Mouse (Mus musculus) megakaryocyte, embryonic 14.5 days (primary cell): ENCODE data around the gene Git2. TPM values are rescaled to one million over a fixed set of nuclear protein-coding genes. Genes with fewer than 3 reads are reported as not detected.
A peak's percentile ranks its signal among the peaks of the same experiment; 100 is the strongest.

Source experiments
- H3K27me3 ChIP-seq: replicated peaks from 2 replicates; pipeline ENCODE3; 2012; ENCODE audit warnings: inconsistent platforms
- H3K36me3 ChIP-seq: replicated peaks from 2 replicates; pipeline ENCODE3; 2012; ENCODE audit warnings: low read length, inconsistent platforms, mixed read lengths
- H3K4me1 ChIP-seq: 2 replicates; pipeline ENCODE4 v1.6.1; 2012; ENCODE audit warnings: inconsistent platforms
- H3K4me3 ChIP-seq: replicated peaks from 2 replicates; pipeline ENCODE3; 2012; ENCODE audit warnings: moderate library complexity, mild to moderate bottlenecking, inconsistent platforms
- H3K9me3 ChIP-seq: 2 replicates; pipeline ENCODE4 v1.6.1; 2012; ENCODE audit warnings: inconsistent platforms
- FLI1 ChIP-seq: IDR thresholded peaks from 2 replicates; pipeline ENCODE4 v1.6.1; 2012; ENCODE audit warnings: low read length, inconsistent platforms, mixed read lengths
- GATA1 ChIP-seq: IDR thresholded peaks from 3 replicates; pipeline ENCODE4 v1.6.1; 2012; ENCODE audit warnings: mixed read lengths, low read length, inconsistent platforms, borderline replicate concordance
- polyA plus RNA-seq: library from polyadenylated mRNA; stranded (reverse); fragments of >175 nt; gene quantifications from 2 replicates; pipeline ENCODE4 v1.2.3, GENCODE M21; 2012; ENCODE audit warnings: low replicate concordance; ENCODE audit not compliant: insufficient read depth

The Git2 gene
- polyA plus RNA-seq: 48.3 and 136 TPM in 2 replicates

- no peaks in the 10 kb centered on the region for H3K27me3 ChIP-seq
- H3K4me3 ChIP-seq: peak within 1 kb of the TSS; percentile 98
- no peaks in the 10 kb centered on the region for H3K9me3 ChIP-seq
- TF ChIP-seq FLI1 (no peak), GATA1 (no peak)
- peaks cover 9% of the 10 kb centered on the region for H3K36me3 ChIP-seq
- peaks cover 71% of the 10 kb centered on the region for H3K4me1 ChIP-seq
Observed at GRCm38 (mm10) chr5:114775056-114775979, at the start of gene Git2. Gene Git2, minus strand, starts transcription at chr5:114775517.

GRCm38 (mm10) chr5:114824197-114824596, 48.9 kb upstream of the Git2 start:
- Histone ChIP-seq H3K4me3 (peak overlapping the region; percentile 84), H3K36me3 (peaks cover 10% of the 10 kb centered on the region), H3K9me3 (peaks cover 18% of the 10 kb centered on the region), H3K27me3 (peaks cover 3% of the 10 kb centered on the region), H3K4me1 (peaks cover 21% of the 10 kb centered on the region)
- TF ChIP-seq FLI1 (no peak), GATA1 (no peak)

GRCm38 (mm10) chr5:114822796-114823688, 47.7 kb upstream of the Git2 start, which contains the start of gene 1500011B03Rik:
Gene 1500011B03Rik, minus strand, starts transcription at chr5:114823468.
- H3K4me3 ChIP-seq: peak within 1 kb of the TSS; percentile 92
- H3K9me3 ChIP-seq: peaks cover 14% of the 10 kb centered on the region
- TF ChIP-seq FLI1 (no peak), GATA1 (no peak)
- peaks cover 3% of the 10 kb centered on the region for H3K27me3 ChIP-seq
- peaks cover 10% of the 10 kb centered on the region for H3K36me3 ChIP-seq
- H3K4me1 ChIP-seq: peaks cover 30% of the 10 kb centered on the region

- Histone ChIP-seq H3K4me3 (peak overlapping the region; percentile 70), H3K4me1 (peaks cover 29% of the 10 kb centered on the region), H3K27me3 (no peaks in the 10 kb centered on the region), H3K36me3 (peaks cover 10% of the 10 kb centered on the region), H3K9me3 (peaks cover 14% of the 10 kb centered on the region)
- no peak for TF ChIP-seq GATA1
- no peak for TF ChIP-seq FLI1
Observed at GRCm38 (mm10) chr5:114818124-114818523, 42.8 kb upstream of the Git2 start.

- H3K27me3 ChIP-seq: no peaks in the 10 kb centered on the region
- TF ChIP-seq FLI1 (no peak), GATA1 (no peak)
- peaks cover 14% of the 10 kb centered on the region for H3K36me3 ChIP-seq
- H3K9me3 ChIP-seq: peaks cover 10% of the 10 kb centered on the region
- no peak overlapping the region for H3K4me3 ChIP-seq
- H3K4me1 ChIP-seq: peaks cover 41% of the 10 kb centered on the region
Observed at GRCm38 (mm10) chr5:114816599-114816998, 41.3 kb upstream of the Git2 start.

- no peaks in the 10 kb centered on the region for H3K9me3 ChIP-seq
- peak overlapping the region; percentile 96 for H3K4me3 ChIP-seq
- TF ChIP-seq FLI1 (no peak), GATA1 (no peak)
- peaks cover 65% of the 10 kb centered on the region for H3K4me1 ChIP-seq
- H3K36me3 ChIP-seq: peaks cover 31% of the 10 kb centered on the region
- no peaks in the 10 kb centered on the region for H3K27me3 ChIP-seq
Observed at GRCm38 (mm10) chr5:114813525-114814181, 38.3 kb upstream of the Git2 start.

GRCm38 (mm10) chr5:114809826-114810225, 34.5 kb upstream of the Git2 start:
- no peak for TF ChIP-seq FLI1
- no peak for TF ChIP-seq GATA1
- Histone ChIP-seq H3K27me3 (no peaks in the 10 kb centered on the region), H3K4me1 (peaks cover 84% of the 10 kb centered on the region), H3K4me3 (peak overlapping the region; percentile 33), H3K9me3 (no peaks in the 10 kb centered on the region), H3K36me3 (peaks cover 43% of the 10 kb centered on the region)

GRCm38 (mm10) chr5:114809181-114809756, 34.0 kb upstream of the Git2 start:
- Histone ChIP-seq H3K27me3 (no peaks in the 10 kb centered on the region), H3K4me1 (peaks cover 90% of the 10 kb centered on the region), H3K4me3 (peak overlapping the region; percentile 33), H3K36me3 (peaks cover 48% of the 10 kb centered on the region), H3K9me3 (no peaks in the 10 kb centered on the region)
- no peak for TF ChIP-seq GATA1
- TF ChIP-seq FLI1: no peak

- Histone ChIP-seq H3K36me3 (peaks cover 57% of the 10 kb centered on the region), H3K9me3 (no peaks in the 10 kb centered on the region), H3K4me3 (peak overlapping the region; percentile 65), H3K4me1 (peaks cover 95% of the 10 kb centered on the region), H3K27me3 (no peaks in the 10 kb centered on the region)
- no peak for TF ChIP-seq GATA1
- no peak for TF ChIP-seq FLI1
Observed at GRCm38 (mm10) chr5:114808385-114808784, 33.1 kb upstream of the Git2 start.
